Mouse (Mus musculus) WW6 (cell line): ENCODE data around the gene Sh2d1a.
A peak's percentile ranks its signal among the peaks of the same experiment; 100 is the strongest.

Experiments used
- DNase-seq: peaks from one replicate; pipeline ENCODE4 v3.0.0-alpha.2; 2013; ENCODE audit warnings: low read depth, low spot score

The Sh2d1a gene

GRCm38 (mm10) chrX:42502291-42503043, at the start of gene Sh2d1a:
TSS of gene Sh2d1a (plus strand) at chrX:42502453.
- DNase-seq: no peak

DNA sequence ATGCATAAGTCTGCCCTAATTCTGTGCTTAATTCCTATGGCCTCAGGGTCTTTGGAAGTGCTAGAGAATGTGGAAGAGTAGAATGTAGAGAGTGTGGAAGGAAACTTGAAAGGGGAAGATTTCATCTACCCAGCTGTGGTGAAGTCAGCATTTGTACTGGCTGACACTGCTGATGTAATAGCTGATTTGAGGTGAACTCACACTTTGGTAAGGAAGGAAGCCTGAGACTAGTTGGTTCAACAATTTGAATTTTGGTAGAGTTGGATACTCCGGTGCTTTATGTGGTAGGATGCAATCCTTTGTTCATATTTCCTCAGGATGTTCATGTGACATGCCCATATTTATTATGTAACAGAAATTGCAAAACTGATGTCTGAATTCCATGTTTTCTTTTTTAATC, 49.3 kb upstream of the Sh2d1a start:
- no peak for DNase-seq

GRCm38 (mm10) chrX:42454533-42454932, 47.7 kb upstream of the Sh2d1a start:
- no peak for DNase-seq

GRCm38 (mm10) chrX:42489446-42489845, 12.8 kb upstream of the Sh2d1a start, which contains the start of gene Tex13c2:
TSS of gene Tex13c2 (plus strand) at chrX:42489691.
- DNase-seq: peak; percentile 14

DNA sequence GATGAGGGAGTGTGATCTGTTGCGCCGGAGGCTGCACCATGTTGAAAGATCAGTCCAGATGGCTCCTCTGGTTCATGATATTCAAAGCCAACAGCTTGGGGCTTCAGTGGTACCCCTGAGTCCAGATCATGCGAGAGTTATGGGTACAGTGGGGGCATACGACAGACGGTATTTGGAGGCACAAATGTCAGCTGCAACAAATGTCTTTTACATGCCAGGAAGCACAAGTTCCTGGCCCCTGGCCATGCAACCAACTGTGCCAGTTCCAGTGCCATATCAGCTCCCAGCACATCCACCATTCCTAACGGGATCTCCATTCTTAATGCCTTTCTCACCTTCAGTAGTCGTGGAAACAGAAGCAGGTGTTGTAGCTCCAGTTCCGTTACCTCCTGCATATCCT, 11.9 kb upstream of the Sh2d1a start:
- DNase-seq: no peak

GRCm38 (mm10) chrX:42500538-42500937, 1.7 kb upstream of the Sh2d1a start:
- no peak for DNase-seq

- no peak for DNase-seq
These were observed 8.9 kb downstream of the Sh2d1a start for GRCm38 (mm10) chrX:42511105-42511504.

DNA sequence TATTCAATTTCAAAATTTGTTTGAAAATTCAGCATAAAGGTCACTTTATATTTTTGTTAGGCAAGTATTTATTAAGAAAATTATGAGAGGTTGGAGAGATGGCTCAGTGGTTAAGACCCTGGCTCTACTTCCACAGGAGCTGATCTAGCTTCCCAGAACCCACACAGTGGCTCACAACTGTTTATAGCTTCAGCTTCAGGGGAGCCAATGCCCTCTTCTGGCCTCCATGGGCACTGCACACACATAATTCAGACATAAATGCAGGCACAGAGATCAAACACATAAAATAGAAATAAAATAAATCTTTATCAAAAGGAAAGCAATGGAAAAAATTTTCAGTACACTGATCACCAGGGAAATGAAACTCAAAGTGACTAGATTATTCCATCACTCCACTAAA, 10.3 kb downstream of the Sh2d1a start:
- no peak for DNase-seq

DNA sequence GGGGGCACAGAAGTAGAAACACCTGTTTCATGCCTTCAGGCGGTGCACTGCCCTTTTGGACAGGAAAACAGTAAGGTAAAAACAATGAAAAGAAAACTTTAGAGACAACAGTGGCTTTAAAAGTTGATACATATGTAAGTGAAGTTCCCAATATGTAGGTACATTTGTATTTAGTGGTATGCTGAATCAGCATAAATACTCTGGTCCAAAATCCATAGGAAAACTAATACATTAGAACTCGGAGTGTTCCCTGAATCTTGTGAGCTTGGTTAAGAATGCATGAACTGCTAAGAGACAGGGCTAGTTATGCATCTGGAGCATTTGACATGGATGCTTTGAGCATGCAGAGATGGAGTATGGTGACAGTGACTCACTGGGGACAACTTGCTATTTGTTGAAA, 20.6 kb downstream of the Sh2d1a start:
- no peak for DNase-seq

DNA sequence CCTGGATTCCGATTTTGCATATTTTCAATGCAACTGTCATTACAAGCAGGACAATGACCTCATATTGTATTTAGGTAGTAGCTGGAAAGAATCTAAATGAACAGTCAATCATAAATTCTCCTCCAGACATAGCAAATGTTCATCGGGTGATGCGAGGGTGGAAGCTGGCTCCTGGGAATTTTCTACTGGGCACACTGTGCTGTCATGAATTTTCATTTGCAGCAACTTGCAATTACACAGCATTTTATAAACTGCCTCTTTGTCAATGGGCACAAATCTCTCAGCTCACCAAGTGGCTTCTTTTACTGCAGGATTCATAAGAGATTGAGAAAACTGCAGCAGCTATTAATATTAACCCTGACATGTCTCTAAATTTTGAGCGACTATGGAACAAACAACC, 28.4 kb downstream of the Sh2d1a start:
- no peak for DNase-seq

- DNase-seq: no peak
These were observed 37.9 kb downstream of the Sh2d1a start for GRCm38 (mm10) chrX:42540030-42540755.

DNA sequence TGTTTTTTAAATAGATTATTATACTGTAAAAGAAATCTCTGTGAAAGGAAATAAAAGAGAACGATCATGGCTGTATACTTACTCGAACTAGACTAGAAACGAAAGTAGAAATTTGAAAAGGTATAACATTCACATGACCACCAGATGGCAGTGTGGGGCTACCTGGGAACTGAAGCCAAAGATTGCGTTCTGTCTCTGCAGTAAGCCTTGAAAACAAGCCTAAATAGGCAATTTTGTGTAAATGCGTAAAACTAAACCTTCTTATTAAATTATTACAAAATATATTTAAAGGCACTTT, 38.5 kb downstream of the Sh2d1a start:
- no peak for DNase-seq

DNA sequence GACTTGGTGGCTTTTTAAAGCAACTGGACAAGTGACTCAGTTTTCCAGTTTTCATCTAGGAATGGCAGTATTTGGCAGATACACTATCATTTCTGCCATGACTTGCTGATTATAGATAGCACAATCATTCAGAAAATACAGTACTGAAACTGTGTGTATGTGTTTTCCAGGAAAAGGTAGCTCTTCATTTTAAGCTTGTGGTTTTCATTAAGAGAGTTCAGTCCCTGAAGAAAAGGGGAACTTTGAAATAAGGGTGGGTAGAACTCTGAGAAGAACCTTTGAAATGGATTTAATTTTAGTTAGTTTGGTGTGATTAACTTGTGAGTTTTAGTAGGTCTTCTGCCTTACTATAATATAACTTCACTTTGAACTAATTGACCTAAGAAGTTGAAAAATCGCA, 42.8 kb downstream of the Sh2d1a start:
- no peak for DNase-seq

DNA sequence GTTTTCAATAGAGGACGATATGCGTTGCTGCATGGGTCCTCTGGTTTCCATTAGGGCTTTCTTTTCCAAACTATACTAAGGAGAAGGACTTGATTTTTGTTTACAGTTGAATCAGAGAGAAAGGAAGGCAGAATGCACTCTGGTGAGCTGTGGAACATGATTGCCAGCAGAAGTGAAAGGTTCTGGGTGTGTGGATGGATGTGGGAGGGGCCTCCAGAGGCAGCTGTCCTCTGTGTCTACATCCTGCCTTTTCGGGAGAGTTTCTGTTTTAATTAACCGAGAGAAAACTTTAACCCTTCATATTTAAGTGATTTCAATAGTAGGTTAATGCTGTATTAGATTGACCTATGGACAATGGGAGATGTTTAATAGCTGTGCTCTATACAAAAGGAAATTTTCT, 46.3 kb downstream of the Sh2d1a start:
- DNase-seq: no peak

DNA sequence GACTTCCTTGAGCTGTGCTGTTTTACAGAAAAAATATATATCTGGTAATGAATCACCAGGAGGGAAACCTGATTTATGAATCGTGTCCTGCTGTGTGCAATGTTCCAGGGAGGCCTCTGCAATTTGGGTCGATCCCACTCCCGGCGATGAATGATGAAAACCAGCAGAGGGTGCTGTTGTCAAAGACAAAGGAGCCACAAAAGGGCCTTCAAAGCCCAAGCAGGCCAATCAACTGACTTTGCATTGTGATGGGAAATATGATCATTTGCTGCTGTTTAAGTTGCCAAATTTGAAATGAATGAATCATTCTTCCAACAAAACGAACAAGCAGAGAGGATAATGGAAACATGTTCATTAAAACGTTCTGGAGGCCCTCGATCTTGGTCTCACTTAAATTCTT, 55.0 kb downstream of the Sh2d1a start:
- no peak for DNase-seq

DNA sequence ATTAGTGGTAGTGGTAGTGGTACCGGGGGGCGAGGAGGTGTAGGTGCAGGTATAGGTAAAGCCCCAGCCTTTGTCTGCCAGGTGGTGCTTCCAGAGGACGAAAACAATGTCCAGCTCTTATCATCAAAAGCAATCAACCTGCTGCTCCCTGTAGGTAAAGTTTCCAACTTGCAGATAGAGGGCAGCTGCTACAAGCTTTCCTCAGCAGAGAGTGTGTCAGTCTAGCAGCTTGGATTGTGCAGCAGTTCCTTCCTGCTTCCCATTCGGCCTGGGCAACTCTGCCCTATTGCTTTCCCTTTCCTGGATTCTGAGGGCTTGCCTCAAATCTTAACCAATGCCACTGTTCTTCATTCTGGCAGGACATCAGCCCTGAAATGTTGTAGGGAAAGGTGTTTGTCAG, 56.4 kb downstream of the Sh2d1a start:
- no peak for DNase-seq
